Mouse (Mus musculus) limb, embryonic 14.5 days (tissue): ENCODE results near the gene Olfr1419. TPM values are rescaled to one million over a fixed set of nuclear protein-coding genes. Genes with fewer than 3 reads are reported as not detected.

Experiments used
- ATAC-seq: fragments of 200-750 bp; cut with Nextera tagmentation; 2 replicates; pipeline ENCODE4 v1.8.0; 2017; ENCODE audit warnings: low read depth, moderate number of reproducible peaks, moderate TSS enrichment; ENCODE audit not compliant: low FRiP score
- DNase-seq: peaks from one replicate; pipeline ENCODE4 v3.0.0-alpha.2; 2015; ENCODE audit warnings: low spot score
- H3K27ac ChIP-seq: fragments of 300-500 bp; sonication (generic); replicated peaks from 2 replicates; pipeline ENCODE4 v1.5.1; 2014; ENCODE audit warnings: low read depth, mild to moderate bottlenecking, low read length, moderate library complexity, mixed read lengths
- H3K27me3 ChIP-seq: fragments of 300-500 bp; sonication (generic); 2 replicates; pipeline ENCODE4 v1.6.1; 2014; ENCODE audit warnings: low read length, mixed read lengths; ENCODE audit not compliant: control insufficient read depth, insufficient read depth
- H3K36me3 ChIP-seq: fragments of 300-500 bp; sonication (generic); 2 replicates; pipeline ENCODE4 v1.6.1; 2014; ENCODE audit warnings: mild to moderate bottlenecking, low read length, moderate library complexity, mixed read lengths; ENCODE audit not compliant: control insufficient read depth, insufficient read depth
- H3K4me1 ChIP-seq: fragments of 300-500 bp; sonication (generic); 2 replicates; pipeline ENCODE4 v1.6.1; 2014; ENCODE audit warnings: antibody characterized with exemption, low read length, mixed read lengths; ENCODE audit not compliant: control insufficient read depth, insufficient read depth
- H3K4me2 ChIP-seq: fragments of 300-500 bp; sonication (generic); replicated peaks from 2 replicates; pipeline ENCODE4 v1.6.1; 2014; ENCODE audit warnings: low read depth, mild to moderate bottlenecking, low read length, moderate library complexity; ENCODE audit not compliant: severe bottlenecking
- H3K4me3 ChIP-seq: fragments of 300-500 bp; sonication (generic); replicated peaks from 2 replicates; pipeline ENCODE4 v1.5.1; 2014; ENCODE audit warnings: low read length
- H3K9ac ChIP-seq: fragments of 300-500 bp; sonication (generic); 2 replicates; pipeline ENCODE4 v1.6.1; 2014; ENCODE audit warnings: mild to moderate bottlenecking, low read depth, low read length, moderate library complexity; ENCODE audit not compliant: severe bottlenecking
- H3K9me3 ChIP-seq: fragments of 300-500 bp; sonication (generic); 2 replicates; pipeline ENCODE4 v1.6.1; 2016; ENCODE audit warnings: low read length; ENCODE audit not compliant: control insufficient read depth
- POLR2A ChIP-seq: fragments of 200-500 bp; IDR thresholded peaks from 2 replicates; pipeline ENCODE4 v1.8.0; 2012; ENCODE audit warnings: inconsistent platforms, mild to moderate bottlenecking, moderate library complexity, borderline replicate concordance; ENCODE audit not compliant: insufficient read depth, insufficient read length; ENCODE audit errors: extremely low read depth
- WGBS: fragments of 180-500 bp; shearing (Covaris S2); extraction: QIAGEN DNeasy Blood & Tissue Kit; methylation state at CpG from one replicate; pipeline ENCODE4 v1.1.7; 2014; 5-methylcytosine and 5-hydroxymethylcytosine counted together
- polyA plus RNA-seq, 2 experiments: library from polyadenylated mRNA; depleted of rRNA in 1 of 2; stranded (reverse) in 1 of 2; unstranded in 1 of 2; fragments of >200 nt; fragmentation: Nextera tagmentation in 1 of 2; extraction: Ambion mirVana in 1 of 2; gene quantifications; 2 replicates each; pipeline versions ENCODE4 v1.2.1 to v1.2.3; 2012 to 2014

Olfr1419 gene
- polyA plus RNA-seq, 2 experiments = 0.06 TPM; not detected in 1

- no peaks in the 10 kb centered on the region for H3K4me1 ChIP-seq
- WGBS = 79% methylated on average over 6 of the region's 6 CpGs
- no peak overlapping the region for H3K4me3 ChIP-seq
Observed at GRCm38 (mm10) chr19:11856506-11856905, 18.4 kb downstream of the Olfr1419 start.

GRCm38 (mm10) chr19:11854821-11855220 lies 20.1 kb downstream of the Olfr1419 start:
- no peaks in the 10 kb centered on the region for H3K27me3 ChIP-seq
- no peak overlapping the region for H3K27ac ChIP-seq
- no peak for DNase-seq
- H3K4me2 ChIP-seq = no peak overlapping the region
- no peaks in the 10 kb centered on the region for H3K4me1 ChIP-seq
- ATAC-seq = no peak
- H3K4me3 ChIP-seq = no peak overlapping the region
- no peak for TF ChIP-seq POLR2A
- H3K9ac ChIP-seq = no peak overlapping the region
- WGBS = 88% methylated on average over 2 of the region's 2 CpGs
- no peaks in the 10 kb centered on the region for H3K9me3 ChIP-seq
- no peaks in the 10 kb centered on the region for H3K36me3 ChIP-seq

More at GRCm38 (mm10) chr19:11856506-11856905, 18.4 kb downstream of the Olfr1419 start:
- Histone ChIP-seq H3K36me3 (no peaks in the 10 kb centered on the region), H3K27ac (no peak overlapping the region), H3K4me2 (no peak overlapping the region), H3K9ac (no peak overlapping the region), H3K9me3 (no peaks in the 10 kb centered on the region), H3K27me3 (no peaks in the 10 kb centered on the region)
- ATAC-seq (no peak), DNase-seq (no peak)
- no peak for TF ChIP-seq POLR2A

- Histone ChIP-seq H3K4me3 (no peak overlapping the region), H3K9me3 (no peaks in the 10 kb centered on the region), H3K9ac (no peak overlapping the region), H3K27ac (no peak overlapping the region), H3K36me3 (no peaks in the 10 kb centered on the region), H3K4me1 (no peaks in the 10 kb centered on the region), H3K27me3 (no peaks in the 10 kb centered on the region), H3K4me2 (no peak overlapping the region)
- TF ChIP-seq POLR2A = no peak
- no peak for ATAC-seq
- WGBS = 64% methylated on average over 4 of the region's 4 CpGs
- no peak for DNase-seq
Observed at GRCm38 (mm10) chr19:11852652-11853051, 22.3 kb downstream of the Olfr1419 start.

- Histone ChIP-seq H3K36me3 (no peaks in the 10 kb centered on the region), H3K9me3 (no peaks in the 10 kb centered on the region), H3K27me3 (no peaks in the 10 kb centered on the region), H3K27ac (no peak overlapping the region), H3K4me2 (no peak overlapping the region), H3K4me1 (no peaks in the 10 kb centered on the region), H3K9ac (no peak overlapping the region), H3K4me3 (no peak overlapping the region)
- TF ChIP-seq POLR2A = no peak
- ATAC-seq (no peak), DNase-seq (no peak)
- WGBS = 85% methylated on average over 4 of the region's 4 CpGs
Observed at GRCm38 (mm10) chr19:11846333-11846732, 28.6 kb downstream of the Olfr1419 start.

- DNase-seq (no peak), ATAC-seq (no peak)
- H3K4me1 ChIP-seq = no peaks in the 10 kb centered on the region
- H3K9me3 ChIP-seq = no peaks in the 10 kb centered on the region
- H3K27ac ChIP-seq = no peak within 1 kb of the TSS
- no peaks in the 10 kb centered on the region for H3K27me3 ChIP-seq
- no peak within 1 kb of the TSS for H3K9ac ChIP-seq
- TF ChIP-seq POLR2A = no peak
- WGBS = 87% methylated on average over 4 of the region's 4 CpGs
- H3K36me3 ChIP-seq = no peaks in the 10 kb centered on the region
- no peak within 1 kb of the TSS for H3K4me2 ChIP-seq
- H3K4me3 ChIP-seq = no peak within 1 kb of the TSS
Observed at GRCm38 (mm10) chr19:11839119-11839518, 35.8 kb downstream of the Olfr1419 start, which contains the start of gene Olfr1417. TSS of gene Olfr1417 (minus strand) at chr19:11839219.

- Histone ChIP-seq H3K36me3 (no peaks in the 10 kb centered on the region), H3K9me3 (no peaks in the 10 kb centered on the region), H3K27me3 (peaks cover 23% of the 10 kb centered on the region), H3K27ac (no peak overlapping the region), H3K4me3 (no peak overlapping the region), H3K4me1 (no peaks in the 10 kb centered on the region; the same call in 1 of the 2 replicates), H3K9ac (no peak overlapping the region), H3K4me2 (no peak overlapping the region)
- DNase-seq (no peak), ATAC-seq (no peak)
- WGBS = 27% methylated on average over 4 of the region's 4 CpGs
- TF ChIP-seq POLR2A = no peak
Observed at GRCm38 (mm10) chr19:11823346-11824065, 51.4 kb downstream of the Olfr1419 start.
